Mouse (Mus musculus): ENCODE measurements around the gene Cdh4. TPM values are rescaled to one million over a fixed set of nuclear protein-coding genes. Genes with fewer than 3 reads are reported as not detected.

Cdh4 gene
- total RNA-seq, 1 experiment, result 1.9 TPM

DNA sequence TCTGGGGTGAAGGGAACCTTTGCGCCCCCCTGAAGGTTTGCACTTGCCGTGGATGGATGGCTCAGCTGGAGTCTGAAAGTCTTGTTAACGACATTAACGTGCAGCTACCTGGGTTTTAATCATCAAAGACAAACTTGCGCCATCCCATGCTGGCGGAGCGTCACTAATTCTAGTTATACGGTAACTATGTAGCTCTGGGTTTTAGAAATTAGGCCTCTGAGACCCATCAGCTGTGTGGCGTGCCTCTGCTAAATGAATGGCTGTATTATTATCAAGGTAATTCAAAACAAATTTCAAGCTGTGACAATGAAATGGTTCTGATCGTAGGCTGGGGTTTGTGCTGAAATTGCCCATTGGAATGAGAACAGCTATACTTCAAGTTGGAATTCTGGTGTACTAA, 228.5 kb downstream of the Cdh4 start:
- Histone ChIP-seq H3K9ac (ENCODE audit: insufficient read depth, low read depth, low read length, poor library complexity, severe bottlenecking) (no peak overlapping the region), H3K27ac (ENCODE audit: insufficient read depth, low read depth, low read length, poor library complexity, severe bottlenecking) (no peak overlapping the region), H3K4me3 (ENCODE audit: insufficient read depth in 1 of 2, low read depth in 1 of 2, low read length in 2 of 2, poor library complexity in 1 of 2, severe bottlenecking in 1 of 2) (no peak overlapping the region), H3K36me3 (ENCODE audit: control insufficient read depth, insufficient read depth, low read length, poor library complexity, severe bottlenecking) (no peaks in the 10 kb centered on the region), H3K4me1 (ENCODE audit: control insufficient read depth in 2 of 2, insufficient read depth in 2 of 2, low read length in 2 of 2, poor library complexity in 1 of 2) (no peaks in the 10 kb centered on the region), H3K9me3 (ENCODE audit: control insufficient read depth, insufficient read depth, low read depth, low read length) (no peaks in the 10 kb centered on the region)
- TF ChIP-seq ZC3H11A (IDR thresholded peaks at IDR 0.05; ENCODE audit: borderline replicate concordance, low read depth, low read length) (no peak), ZNF384 (IDR thresholded peaks at IDR 0.05; ENCODE audit: low read depth, low read length) (no peak), CHD2 (IDR thresholded peaks at IDR 0.05; ENCODE audit: low read depth, low read length) (no peak)
- DNase-seq (ENCODE audit: low read depth, low spot score), result no peak
- in situ Hi-C loops (cut with MboI; ENCODE audit: low sequenced_read_pairs in 2 of 2, unreplicated experiment in 2 of 2), result no loop called here

DNA sequence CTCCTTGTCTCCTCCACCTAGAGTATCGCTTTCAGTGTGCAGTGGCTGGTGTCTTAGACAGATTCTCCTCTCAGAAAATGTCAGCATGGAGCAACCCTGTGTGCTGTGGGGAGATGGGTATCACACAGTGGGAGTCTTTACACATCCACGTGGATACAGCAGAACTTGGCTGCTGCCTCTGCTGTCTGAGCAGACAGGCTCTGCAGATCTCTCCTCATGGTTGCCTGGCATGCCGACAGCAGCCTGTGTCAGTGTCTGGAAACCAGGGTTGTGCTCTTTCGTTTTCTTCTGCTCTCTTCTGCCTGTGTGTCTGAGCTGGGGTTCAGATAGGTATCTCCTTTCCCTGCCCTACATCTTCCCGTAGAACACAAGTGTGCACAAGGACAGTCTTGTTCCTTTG, 237.6 kb downstream of the Cdh4 start:
- in situ Hi-C loops (cut with MboI; ENCODE audit: low sequenced_read_pairs in 2 of 2, unreplicated experiment in 2 of 2), result no loop called here
- Histone ChIP-seq H3K4me3 (ENCODE audit: insufficient read depth in 1 of 2, low read depth in 1 of 2, low read length in 2 of 2, poor library complexity in 1 of 2, severe bottlenecking in 1 of 2) (no peak overlapping the region), H3K27ac (ENCODE audit: insufficient read depth, low read depth, low read length, poor library complexity, severe bottlenecking) (no peak overlapping the region), H3K9me3 (ENCODE audit: control insufficient read depth, insufficient read depth, low read depth, low read length) (no peaks in the 10 kb centered on the region), H3K4me1 (ENCODE audit: control insufficient read depth in 2 of 2, insufficient read depth in 2 of 2, low read length in 2 of 2, poor library complexity in 1 of 2) (0 out of 4 replicates have a peak, but pooled peaks cover 0 to 2% of the 10 kb centered on the region in 2 experiments), H3K36me3 (ENCODE audit: control insufficient read depth, insufficient read depth, low read length, poor library complexity, severe bottlenecking) (no peaks in the 10 kb centered on the region), H3K9ac (ENCODE audit: insufficient read depth, low read depth, low read length, poor library complexity, severe bottlenecking) (no peak overlapping the region)
- no peak for TF ChIP-seq ZNF384 (IDR thresholded peaks at IDR 0.05; ENCODE audit: low read depth, low read length)
- no peak for TF ChIP-seq MAFK (IDR thresholded peaks at IDR 0.05; ENCODE audit: insufficient read depth, low read depth, low read length)
- TF ChIP-seq HCFC1 (IDR thresholded peaks at IDR 0.05; ENCODE audit: borderline replicate concordance, insufficient read depth, low read length), result no peak
- TF ChIP-seq ZC3H11A (IDR thresholded peaks at IDR 0.05; ENCODE audit: borderline replicate concordance, low read depth, low read length), result no peak
- no peak for TF ChIP-seq CHD2 (IDR thresholded peaks at IDR 0.05; ENCODE audit: low read depth, low read length)
- no peak for DNase-seq (ENCODE audit: low read depth, low spot score)

DNA sequence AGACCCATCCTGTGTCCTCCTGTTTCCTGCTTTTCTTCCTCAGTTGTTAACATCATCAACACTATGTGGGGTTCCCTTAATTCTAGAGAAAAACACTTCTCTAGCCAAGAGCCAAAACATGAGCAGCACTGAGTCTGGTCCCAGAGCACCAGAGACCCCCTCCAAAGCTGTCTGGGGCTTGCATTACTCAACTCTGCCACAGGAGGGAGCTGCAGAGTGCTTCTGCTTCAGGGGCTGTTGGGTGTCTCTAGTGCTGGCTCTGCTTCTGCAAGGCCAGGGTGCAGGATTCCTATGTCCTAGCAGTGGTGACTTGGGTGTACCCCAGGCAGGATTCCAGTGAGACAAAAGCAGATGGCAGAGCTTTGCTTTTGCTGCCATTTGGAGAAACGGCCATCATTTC, 239.2 kb downstream of the Cdh4 start:
- Histone ChIP-seq H3K9ac (ENCODE audit: insufficient read depth, low read depth, low read length, poor library complexity, severe bottlenecking) (no peak overlapping the region), H3K4me3 (ENCODE audit: insufficient read depth in 1 of 2, low read depth in 1 of 2, low read length in 2 of 2, poor library complexity in 1 of 2, severe bottlenecking in 1 of 2) (no peak overlapping the region), H3K36me3 (ENCODE audit: control insufficient read depth, insufficient read depth, low read length, poor library complexity, severe bottlenecking) (no peaks in the 10 kb centered on the region), H3K4me1 (ENCODE audit: control insufficient read depth in 2 of 2, insufficient read depth in 2 of 2, low read length in 2 of 2, poor library complexity in 1 of 2) (0 out of 4 replicates have a peak, but pooled peaks cover 0 to 2% of the 10 kb centered on the region in 2 experiments), H3K9me3 (ENCODE audit: control insufficient read depth, insufficient read depth, low read depth, low read length) (no peaks in the 10 kb centered on the region), H3K27ac (ENCODE audit: insufficient read depth, low read depth, low read length, poor library complexity, severe bottlenecking) (no peak overlapping the region)
- DNase-seq (ENCODE audit: low read depth, low spot score), result peak; percentile 48
- in situ Hi-C loops (cut with MboI; ENCODE audit: low sequenced_read_pairs in 2 of 2, unreplicated experiment in 2 of 2), result no loop called here
- TF ChIP-seq CHD2 (IDR thresholded peaks at IDR 0.05; ENCODE audit: low read depth, low read length) (no peak), HCFC1 (IDR thresholded peaks at IDR 0.05; ENCODE audit: borderline replicate concordance, insufficient read depth, low read length) (no peak), ZC3H11A (IDR thresholded peaks at IDR 0.05; ENCODE audit: borderline replicate concordance, low read depth, low read length) (peak; percentile 62; the same call in 1 of the 2 replicates), ZNF384 (IDR thresholded peaks at IDR 0.05; ENCODE audit: low read depth, low read length) (no peak)

DNA sequence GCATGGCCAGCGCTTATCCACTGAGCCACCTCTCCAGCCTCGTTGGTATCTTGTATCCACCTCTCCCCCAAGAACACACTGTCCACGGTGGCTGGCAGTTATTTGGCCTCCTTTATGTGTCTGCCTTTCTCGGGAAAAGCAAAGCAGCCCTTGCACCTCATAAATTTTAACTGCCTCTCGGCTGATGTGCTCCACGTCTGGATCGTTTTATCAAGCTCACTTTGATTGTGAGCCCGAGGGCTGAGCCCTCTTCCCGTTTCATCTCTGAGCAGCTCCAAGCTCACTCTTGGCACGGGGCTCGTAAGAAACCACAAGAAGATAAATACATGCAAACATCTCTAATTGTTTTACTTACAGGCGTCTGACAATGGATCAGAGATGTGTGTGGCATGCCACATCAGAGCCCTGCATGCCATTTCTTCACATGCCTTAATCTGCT, 245.0 kb downstream of the Cdh4 start:
- DNase-seq (ENCODE audit: low read depth, low spot score), result no peak
- H3K4me1 ChIP-seq (ENCODE audit: control insufficient read depth in 2 of 2, insufficient read depth in 2 of 2, low read length in 2 of 2, poor library complexity in 1 of 2), result no peaks in the 10 kb centered on the region
- H3K27ac ChIP-seq (ENCODE audit: insufficient read depth, low read depth, low read length, poor library complexity, severe bottlenecking), result no peak overlapping the region
- no peaks in the 10 kb centered on the region for H3K9me3 ChIP-seq (ENCODE audit: control insufficient read depth, insufficient read depth, low read depth, low read length)
- H3K4me3 ChIP-seq (ENCODE audit: insufficient read depth in 1 of 2, low read depth in 1 of 2, low read length in 2 of 2, poor library complexity in 1 of 2, severe bottlenecking in 1 of 2), result no peak overlapping the region
- H3K9ac ChIP-seq (ENCODE audit: insufficient read depth, low read depth, low read length, poor library complexity, severe bottlenecking), result no peak overlapping the region
- in situ Hi-C loops (cut with MboI; ENCODE audit: low sequenced_read_pairs in 2 of 2, unreplicated experiment in 2 of 2), result no loop called here
- TF ChIP-seq ZNF384 (IDR thresholded peaks at IDR 0.05; ENCODE audit: low read depth, low read length) (no peak), CHD2 (IDR thresholded peaks at IDR 0.05; ENCODE audit: low read depth, low read length) (no peak), HCFC1 (IDR thresholded peaks at IDR 0.05; ENCODE audit: borderline replicate concordance, insufficient read depth, low read length) (no peak), ZC3H11A (IDR thresholded peaks at IDR 0.05; ENCODE audit: borderline replicate concordance, low read depth, low read length) (no peak), MAFK (IDR thresholded peaks at IDR 0.05; ENCODE audit: insufficient read depth, low read depth, low read length) (no peak)
- H3K36me3 ChIP-seq (ENCODE audit: control insufficient read depth, insufficient read depth, low read length, poor library complexity, severe bottlenecking), result no peaks in the 10 kb centered on the region

DNA sequence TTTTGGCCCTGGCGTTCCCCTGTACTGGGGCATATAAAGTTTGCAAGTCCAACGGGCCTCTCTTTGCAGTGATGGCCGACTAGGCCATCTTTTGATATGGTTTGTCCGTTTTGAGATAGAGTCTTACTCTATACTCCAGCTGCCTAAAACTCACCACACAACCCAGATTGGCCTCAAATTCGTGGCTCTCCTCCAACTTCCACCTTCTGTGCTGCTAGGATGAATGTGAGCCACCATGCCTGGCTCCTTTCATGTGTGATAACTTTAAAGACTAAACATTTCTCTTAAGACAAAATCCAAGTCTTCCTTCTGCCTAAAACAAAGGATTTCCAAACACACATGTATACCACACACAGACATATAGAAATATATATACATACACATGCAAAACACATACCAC, 246.7 kb downstream of the Cdh4 start:
- no peaks in the 10 kb centered on the region for H3K9me3 ChIP-seq (ENCODE audit: control insufficient read depth, insufficient read depth, low read depth, low read length)
- in situ Hi-C loops (cut with MboI; ENCODE audit: low sequenced_read_pairs in 2 of 2, unreplicated experiment in 2 of 2), result no loop called here
- no peak overlapping the region for H3K4me3 ChIP-seq (ENCODE audit: insufficient read depth in 1 of 2, low read depth in 1 of 2, low read length in 2 of 2, poor library complexity in 1 of 2, severe bottlenecking in 1 of 2)
- DNase-seq (ENCODE audit: low read depth, low spot score), result no peak
- H3K4me1 ChIP-seq (ENCODE audit: control insufficient read depth in 2 of 2, insufficient read depth in 2 of 2, low read length in 2 of 2, poor library complexity in 1 of 2), result no peaks in the 10 kb centered on the region
- H3K36me3 ChIP-seq (ENCODE audit: control insufficient read depth, insufficient read depth, low read length, poor library complexity, severe bottlenecking), result no peaks in the 10 kb centered on the region
- no peak overlapping the region for H3K9ac ChIP-seq (ENCODE audit: insufficient read depth, low read depth, low read length, poor library complexity, severe bottlenecking)
- no peak for TF ChIP-seq HCFC1 (IDR thresholded peaks at IDR 0.05; ENCODE audit: borderline replicate concordance, insufficient read depth, low read length)
- TF ChIP-seq ZC3H11A (IDR thresholded peaks at IDR 0.05; ENCODE audit: borderline replicate concordance, low read depth, low read length), result no peak
- TF ChIP-seq ZNF384 (IDR thresholded peaks at IDR 0.05; ENCODE audit: low read depth, low read length), result no peak
- no peak for TF ChIP-seq CHD2 (IDR thresholded peaks at IDR 0.05; ENCODE audit: low read depth, low read length)
- no peak for TF ChIP-seq MAFK (IDR thresholded peaks at IDR 0.05; ENCODE audit: insufficient read depth, low read depth, low read length)
- no peak overlapping the region for H3K27ac ChIP-seq (ENCODE audit: insufficient read depth, low read depth, low read length, poor library complexity, severe bottlenecking)
